Mouse (Mus musculus): ENCODE measurements around the gene Nrap. TPM values are rescaled to one million over a fixed set of nuclear protein-coding genes. Genes with fewer than 3 reads are reported as not detected.

The Nrap gene
- not detected for polyA plus RNA-seq (2017; shearing (Covaris generic))

DNA sequence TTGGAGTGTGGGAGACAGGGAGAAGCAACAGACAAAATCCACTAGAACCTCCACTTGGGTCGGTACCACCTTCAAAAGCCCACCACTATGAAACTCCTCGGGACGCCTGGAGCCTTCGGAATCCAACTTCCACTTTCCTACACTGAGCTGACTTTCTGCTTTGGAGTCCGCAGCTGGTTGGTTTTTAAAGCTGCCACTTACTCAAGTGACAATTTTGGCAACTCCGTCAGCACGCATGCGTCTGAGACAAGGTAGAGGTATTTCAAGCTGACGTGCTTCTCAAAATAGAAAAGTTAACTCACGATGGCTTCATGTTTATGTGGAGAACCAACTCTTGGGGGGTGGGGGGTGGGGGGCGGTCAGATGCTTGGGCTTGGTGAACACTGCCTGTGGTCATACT is at the start of gene Nrap:
TSS of gene Nrap (minus strand) at position 159 of the 400 bp plus-strand sequence.

DNA sequence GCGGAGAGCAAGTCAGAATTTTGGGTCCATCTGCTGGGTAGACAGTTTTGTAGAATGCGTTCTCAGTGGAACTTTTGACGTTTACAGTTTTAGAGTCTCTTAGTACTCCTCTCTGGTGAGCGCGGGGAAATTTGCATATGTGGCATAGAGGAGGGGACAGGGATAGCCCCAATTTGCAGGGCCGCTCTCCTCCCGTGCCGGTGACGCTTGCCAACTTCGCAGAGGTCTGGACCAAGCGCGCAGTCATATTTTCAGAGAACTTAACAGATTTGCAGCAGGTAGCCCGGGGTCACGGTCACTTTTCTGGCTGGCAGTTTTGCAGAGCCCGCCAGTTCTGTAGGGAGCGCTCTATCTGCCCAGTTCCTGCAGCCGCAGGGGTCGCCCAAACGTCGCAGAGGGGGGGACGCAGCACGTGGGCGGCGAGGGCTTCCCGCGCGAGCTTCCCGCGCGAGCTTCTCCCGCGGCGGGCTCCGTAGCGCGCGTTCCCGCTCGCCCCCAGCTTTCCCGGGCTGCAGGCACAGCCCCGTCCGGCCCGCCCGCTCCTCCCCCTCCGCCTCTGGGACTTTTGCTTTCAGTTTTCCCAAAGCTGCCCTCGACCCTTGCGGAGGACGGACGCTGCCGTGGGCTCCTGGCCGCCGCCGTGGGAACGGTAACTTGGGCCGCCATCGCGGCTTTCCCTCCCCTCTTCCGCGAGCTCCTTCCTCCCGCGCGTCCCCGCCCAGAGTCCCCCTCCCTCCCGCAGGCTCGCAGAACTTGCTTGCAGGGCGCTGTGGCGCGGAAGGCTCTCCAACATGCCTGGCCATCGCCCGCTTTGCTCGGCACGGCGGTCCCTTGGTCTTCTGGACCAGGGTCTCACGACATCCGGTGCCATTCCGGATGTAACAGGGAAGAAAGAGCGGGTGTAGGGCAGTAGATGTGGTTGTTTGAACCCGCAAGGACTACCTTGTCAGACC is 7.1 kb upstream of the Nrap start, which contains the start of gene Casp7:
TSS of gene Casp7 (plus strand) at position 461 of the 953 bp plus-strand sequence.

DNA sequence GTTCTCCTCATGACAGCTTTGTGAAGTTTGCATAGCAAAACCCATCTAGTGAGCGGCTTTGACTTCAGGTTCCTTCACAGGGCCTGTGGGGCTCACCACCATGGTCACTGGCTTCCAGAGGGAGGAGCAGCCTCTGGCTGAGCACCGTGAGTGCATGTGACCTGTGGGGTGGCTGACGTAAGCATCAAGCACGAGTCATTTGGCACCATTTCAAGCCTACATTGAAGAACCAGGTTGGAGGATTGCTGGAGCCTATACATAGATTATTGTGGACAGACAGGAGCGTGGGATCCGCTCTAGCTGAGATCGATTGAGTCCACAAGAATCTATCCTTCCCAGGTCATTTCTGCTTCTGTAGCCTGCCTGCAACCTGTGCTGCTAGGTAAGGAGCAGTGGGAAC is 103.0 kb downstream of the Nrap start, which contains the start of gene Habp2:
TSS of gene Habp2 (plus strand) at position 272 of the 400 bp plus-strand sequence.

Other genes starting within 250 kb of the Nrap start
- gene Habp2, start 102.9 kb downstream of the Nrap start, polyA plus RNA-seq (2017; shearing (Covaris generic)) = 0.27 TPM
- 17.0 TPM for gene Casp7, start 7.1 kb upstream of the Nrap start, polyA plus RNA-seq (2017; shearing (Covaris generic))
- gene Plekhs1, start 71.6 kb upstream of the Nrap start, polyA plus RNA-seq (2017; shearing (Covaris generic)) = 0.29 TPM
- 2.4 TPM for gene Dclre1a, start 158.2 kb upstream of the Nrap start, polyA plus RNA-seq (2017; shearing (Covaris generic))
- 21.9 TPM for gene Nhlrc2, start 158.2 kb upstream of the Nrap start, polyA plus RNA-seq (2017; shearing (Covaris generic))